Mouse (Mus musculus): ENCODE results near the gene Naa38. TPM values are rescaled to one million over a fixed set of nuclear protein-coding genes. Genes with fewer than 3 reads are reported as not detected.

The Naa38 gene
- total RNA-seq, 4 experiments from 2014 or later, result 101 to 126 (median 111) TPM

DNA sequence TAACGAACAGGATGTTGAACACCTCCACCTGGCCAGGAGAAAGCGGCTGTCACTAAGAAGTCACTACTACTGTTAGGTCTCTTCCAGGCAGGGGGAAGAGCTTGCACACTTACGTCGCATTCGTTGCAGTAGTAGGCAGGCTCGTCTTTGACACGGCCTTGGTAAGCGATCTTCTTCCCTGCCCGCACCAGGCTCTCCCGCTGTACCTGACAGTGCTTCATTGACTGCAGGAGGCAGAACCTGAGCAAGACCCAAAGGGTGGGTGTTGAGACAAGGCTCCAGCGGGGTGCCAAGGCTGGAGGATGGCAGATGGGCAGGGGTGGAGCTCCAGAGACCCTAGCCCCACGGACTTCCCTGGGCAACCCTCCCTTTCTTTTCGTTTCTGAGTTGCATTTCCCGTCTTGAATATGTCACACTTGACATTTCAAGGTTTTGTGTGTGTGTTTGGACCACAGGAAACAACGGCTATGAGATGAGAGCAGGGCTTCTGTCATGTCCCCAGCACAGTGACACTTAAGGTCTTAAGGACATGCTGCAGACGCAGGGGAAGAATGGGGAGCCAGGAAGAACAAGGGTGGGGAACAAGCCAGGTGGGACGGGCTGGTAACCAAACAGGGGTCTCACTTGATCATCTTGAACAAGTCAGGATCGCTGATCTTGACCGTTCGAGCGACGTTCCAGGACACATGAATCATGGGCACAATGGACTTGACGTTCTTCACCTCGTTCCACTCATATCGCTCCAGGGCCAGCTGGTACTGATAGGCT is 5.0 kb downstream of the Naa38 start:
- no peak for DNase-seq (ENCODE audit: low spot score in 2 of 2)

DNA sequence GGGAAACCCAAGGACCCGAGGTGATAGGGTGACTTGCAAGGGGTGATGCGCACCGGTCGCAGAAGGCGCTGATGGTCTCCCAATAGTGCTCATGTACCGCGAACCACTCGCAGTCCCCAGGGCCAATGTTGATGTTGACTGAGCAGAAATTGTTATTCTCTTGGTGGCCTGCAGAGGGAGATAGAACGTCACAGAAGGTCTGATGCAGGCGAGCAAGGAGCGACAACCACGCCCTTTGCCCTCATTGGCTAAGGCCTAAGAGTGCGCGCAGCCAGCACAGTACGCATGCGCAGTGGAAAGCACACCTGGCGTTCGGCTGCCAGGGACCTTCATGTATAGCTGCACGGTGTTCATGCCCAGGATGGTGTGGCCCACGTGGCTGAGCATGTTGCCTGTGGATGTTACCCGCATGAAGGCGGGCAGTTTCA is 5.9 kb downstream of the Naa38 start:
- peak; percentile 90 for DNase-seq (ENCODE audit: low spot score in 2 of 2)

DNA sequence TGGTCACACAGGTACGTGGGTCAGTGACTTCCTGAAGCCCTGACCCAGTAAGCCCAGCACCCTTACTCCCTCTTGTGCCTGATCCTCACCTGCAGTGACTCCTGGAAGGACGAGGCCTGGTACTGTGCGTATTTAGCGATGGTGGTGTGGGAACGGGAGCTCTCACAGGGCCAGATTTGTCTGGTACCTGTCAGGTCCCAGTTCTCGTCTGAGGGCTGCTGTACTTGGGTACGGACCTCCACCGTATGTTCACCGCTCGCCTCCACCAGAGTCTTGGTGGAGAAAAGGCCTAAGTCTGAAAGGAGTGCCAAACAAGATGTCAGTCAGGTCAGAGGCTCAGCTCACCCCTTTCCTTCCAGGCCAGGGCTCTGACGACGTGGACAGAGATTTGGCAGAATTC is 6.7 kb downstream of the Naa38 start:
- no peak for DNase-seq (ENCODE audit: low spot score in 2 of 2)

DNA sequence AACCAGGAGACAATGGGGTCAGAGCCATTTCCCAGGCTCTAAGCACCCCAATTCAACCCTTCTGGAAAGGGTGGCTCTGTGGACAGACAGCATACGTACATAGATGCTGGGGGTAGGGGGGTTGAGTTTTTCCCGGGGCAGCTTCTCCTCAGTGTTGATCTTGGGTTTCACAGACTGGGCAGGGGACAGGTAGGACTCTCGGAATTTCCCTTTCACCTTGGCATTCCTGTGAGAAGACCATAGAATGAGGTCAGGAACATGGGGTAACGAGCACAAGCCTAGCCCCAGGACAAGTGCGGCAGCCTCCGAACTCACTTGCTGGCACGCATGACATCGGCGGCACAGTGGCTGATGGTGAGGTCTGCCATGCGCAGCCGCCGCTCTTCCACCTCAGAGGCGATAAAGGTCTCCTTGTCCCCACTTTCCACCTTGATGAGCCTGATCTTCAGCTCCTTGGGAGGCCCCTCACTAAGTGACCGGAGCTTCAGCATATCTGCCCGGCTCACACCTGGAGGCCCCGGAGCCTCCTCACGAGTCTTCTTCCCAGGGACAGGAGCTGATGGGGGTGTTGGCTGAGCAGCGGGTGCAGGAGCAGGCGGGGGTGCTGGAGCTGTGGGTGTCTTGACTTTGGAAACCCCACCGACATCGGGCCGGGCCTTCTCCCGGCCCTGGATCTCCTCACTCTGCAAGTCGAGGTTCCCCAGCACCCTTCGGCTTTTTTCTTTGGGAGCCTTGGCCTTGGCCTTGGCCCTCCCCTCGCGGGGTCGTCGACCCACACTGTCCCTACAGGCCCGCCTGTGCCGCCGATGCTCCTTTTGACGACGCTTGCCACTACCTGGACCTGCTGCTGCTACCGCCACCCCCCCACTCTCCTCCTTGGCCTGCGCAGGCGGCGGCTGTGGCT is 8.7 kb downstream of the Naa38 start:
- DNase-seq (ENCODE audit: low spot score in 2 of 2), result no peak

DNA sequence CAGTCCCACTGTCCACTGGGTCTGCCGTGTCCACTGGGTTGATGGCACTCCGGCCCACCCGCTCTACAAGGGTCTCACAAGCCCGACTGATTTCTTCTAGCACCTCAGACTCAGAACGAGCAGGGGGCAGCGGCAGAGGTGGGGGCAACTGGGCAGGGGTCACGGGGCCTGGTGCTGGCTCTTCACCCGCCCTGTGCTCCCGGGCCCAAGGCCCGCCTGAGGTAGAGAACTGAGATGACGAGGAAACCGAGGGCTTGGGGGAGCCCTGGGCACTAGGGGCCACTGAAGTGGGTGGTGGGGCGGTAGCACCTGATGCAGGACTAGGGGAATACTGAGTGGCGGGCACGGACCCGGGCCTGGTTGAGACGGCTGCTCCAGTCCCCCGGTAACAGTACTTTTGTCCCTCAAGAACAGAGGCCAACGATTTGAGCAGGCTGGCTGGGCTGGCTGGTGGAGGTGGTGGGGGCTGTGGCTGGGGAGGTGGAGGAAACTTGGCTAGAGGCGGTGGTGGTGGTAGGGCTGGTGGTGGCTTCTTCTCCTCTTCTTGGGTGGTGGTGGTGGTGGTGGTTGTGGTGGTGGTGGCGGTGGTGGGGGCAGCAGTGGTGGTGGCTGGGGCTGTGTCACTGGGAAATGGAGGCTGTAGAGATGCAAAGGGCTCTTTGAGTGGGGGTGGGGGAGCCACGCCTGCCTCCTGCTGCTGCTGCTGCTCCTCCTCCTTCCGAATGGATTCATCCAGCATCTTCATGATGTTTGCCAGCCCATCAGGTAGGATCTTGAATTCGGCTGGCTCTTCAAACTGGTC is 9.5 kb downstream of the Naa38 start:
- DNase-seq (ENCODE audit: low spot score in 2 of 2), result no peak

DNA sequence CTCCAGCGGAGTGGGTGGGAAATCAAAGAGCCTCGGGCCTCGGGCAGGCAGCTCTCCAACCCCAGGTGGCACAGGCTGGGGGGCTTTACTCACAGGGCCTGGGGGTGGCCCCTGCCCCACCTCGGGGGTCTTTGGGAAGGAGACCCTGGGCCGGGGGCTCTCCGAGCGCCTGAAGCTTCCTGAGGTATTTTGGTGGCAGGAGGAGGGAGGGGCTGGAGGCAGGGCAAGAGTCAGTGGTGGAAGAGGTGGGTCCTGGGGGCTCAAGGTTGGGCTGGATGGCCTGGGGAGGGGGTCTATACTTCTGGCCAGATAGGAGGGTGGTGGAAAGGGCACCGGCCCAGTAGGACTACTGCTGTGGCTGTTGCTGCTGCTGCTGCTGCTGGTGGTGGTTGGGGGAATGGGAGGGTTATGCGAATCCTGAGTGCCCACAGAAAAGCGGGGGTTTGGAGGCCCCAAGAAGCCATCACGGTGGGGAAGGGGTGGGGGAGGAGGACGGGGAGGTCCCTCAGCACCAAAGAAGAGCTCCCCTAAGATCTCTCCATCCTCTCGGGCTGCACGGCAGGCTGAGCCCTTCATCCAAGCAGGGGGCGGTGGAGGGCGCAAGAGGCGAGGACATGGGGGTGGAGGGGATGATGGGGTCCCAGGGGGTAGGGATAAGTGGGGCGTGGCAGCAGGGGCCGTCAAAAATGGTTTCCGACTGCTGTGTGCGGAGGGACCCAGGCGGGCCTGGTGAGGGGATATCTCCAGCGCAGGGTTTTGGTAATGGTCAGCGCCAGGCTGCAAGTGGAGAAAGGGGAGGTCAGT is 10.3 kb downstream of the Naa38 start:
- no peak for DNase-seq (ENCODE audit: low spot score in 2 of 2)

DNA sequence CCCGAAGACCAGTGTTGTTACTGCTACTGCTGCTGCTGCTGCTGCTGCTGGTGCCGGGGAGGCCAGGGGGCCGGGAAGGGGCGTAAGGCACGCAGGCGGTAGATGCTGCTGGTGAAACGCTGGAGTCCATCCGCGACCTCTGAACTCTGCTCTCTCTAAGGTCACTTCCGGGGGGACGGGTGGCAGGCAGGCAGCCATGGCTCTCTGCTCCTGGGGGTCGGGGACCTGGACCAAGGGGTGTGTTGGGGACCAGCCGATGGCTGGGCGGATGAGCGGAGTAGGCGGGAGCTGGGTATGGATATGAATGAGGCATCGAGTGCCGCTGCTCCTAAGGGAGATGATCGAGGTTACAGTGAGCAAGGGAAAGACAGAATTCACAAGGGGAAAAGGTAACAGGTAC is 11.0 kb downstream of the Naa38 start:
- DNase-seq (ENCODE audit: low spot score in 2 of 2), result no peak

DNA sequence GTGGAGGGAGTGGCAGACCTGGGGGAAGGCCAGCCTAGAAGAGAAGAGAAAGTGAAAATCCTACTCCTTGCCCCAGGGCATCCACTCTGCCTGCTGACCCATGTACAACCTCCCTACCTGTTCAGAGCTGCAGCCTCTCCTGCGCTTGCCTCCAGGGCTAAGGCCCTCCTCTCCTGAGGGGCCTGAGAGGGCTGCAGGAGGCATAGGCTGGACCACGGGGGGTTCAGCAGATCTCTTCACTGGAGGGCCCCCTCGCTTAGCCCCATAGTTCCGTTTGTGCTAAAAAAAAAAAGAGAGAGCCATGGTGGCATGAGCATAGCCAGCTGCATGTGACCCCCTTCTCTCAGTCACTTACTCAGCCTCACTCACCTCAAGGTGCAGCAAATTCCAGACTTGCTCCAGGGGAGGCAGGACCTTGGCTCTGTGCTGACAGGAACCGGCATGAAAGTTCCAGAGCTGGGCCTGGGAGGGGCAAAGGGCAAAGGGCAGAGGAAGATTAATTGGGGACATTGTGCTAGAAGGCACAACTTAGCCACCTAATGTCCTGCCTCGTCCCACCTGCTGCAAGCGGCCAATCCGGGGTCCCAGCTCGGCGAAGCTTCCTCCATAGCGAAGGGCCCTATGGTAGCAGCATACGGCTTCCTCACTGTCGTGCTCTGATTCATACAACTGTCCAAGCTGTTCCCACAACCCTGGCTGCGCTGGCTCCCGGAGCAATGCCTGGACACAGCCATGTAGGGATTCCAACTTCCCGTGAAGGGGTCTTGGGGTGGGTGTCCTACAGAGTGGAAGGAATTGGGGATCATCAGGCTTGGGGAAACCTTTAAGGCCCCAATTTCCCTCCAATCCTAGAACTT is 11.8 kb downstream of the Naa38 start:
- no peak for DNase-seq (ENCODE audit: low spot score in 2 of 2)

DNA sequence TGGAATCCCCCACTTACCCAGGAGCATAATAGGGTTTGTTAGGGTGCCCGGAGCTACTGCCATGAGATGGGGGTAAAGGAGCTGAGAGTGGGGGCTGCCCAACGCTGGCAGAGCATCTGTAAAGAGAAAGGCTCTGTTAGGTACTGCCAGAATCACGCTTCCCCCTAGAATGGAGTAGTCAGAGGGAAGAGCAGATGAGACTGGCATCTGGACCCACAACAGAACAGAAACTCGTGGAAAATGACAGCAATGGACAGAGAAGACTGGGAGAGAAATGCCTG is 12.4 kb downstream of the Naa38 start:
- no peak for DNase-seq (ENCODE audit: low spot score in 2 of 2)

DNA sequence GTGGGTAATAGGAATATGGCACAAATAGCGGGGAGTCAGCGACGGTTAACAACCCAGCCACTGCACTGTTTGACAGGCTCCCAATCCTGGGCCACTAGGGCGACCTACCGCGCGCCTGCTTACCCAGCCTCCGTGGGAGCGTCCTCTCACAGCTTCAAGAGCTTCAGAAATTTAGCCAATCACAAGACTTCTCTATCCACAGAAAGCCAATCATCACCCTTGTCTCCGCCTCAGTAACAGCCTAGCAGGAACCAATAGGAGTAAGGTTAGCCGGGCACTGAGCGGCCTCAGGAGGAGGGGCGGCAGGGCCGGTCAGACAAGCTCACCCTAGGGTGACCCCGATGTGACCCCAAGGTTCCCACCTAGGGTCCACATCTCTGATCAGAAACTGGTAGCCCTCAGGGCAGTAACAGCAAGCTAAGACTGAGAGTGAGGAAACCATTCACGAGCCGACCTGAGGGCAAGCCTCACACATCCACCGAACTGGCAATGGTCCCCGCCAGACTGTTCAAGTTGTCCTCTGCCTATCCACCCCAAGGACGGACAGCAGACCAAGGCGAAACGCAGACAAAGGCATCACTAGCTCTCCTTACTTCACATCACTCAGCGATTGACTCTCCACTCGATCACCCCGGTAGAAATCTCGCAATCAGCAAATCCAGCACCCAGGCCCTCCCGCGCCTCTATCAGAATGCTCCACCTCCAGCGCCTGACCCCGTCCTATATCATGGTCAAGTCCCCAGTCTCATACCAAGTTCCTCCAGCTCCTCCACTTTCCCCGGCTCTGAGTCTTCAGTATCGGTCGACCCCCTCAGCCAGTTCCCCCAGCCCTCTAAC is 13.5 kb downstream of the Naa38 start:
- DNase-seq (ENCODE audit: low spot score in 2 of 2), result peak; percentile 85 to 91

DNA sequence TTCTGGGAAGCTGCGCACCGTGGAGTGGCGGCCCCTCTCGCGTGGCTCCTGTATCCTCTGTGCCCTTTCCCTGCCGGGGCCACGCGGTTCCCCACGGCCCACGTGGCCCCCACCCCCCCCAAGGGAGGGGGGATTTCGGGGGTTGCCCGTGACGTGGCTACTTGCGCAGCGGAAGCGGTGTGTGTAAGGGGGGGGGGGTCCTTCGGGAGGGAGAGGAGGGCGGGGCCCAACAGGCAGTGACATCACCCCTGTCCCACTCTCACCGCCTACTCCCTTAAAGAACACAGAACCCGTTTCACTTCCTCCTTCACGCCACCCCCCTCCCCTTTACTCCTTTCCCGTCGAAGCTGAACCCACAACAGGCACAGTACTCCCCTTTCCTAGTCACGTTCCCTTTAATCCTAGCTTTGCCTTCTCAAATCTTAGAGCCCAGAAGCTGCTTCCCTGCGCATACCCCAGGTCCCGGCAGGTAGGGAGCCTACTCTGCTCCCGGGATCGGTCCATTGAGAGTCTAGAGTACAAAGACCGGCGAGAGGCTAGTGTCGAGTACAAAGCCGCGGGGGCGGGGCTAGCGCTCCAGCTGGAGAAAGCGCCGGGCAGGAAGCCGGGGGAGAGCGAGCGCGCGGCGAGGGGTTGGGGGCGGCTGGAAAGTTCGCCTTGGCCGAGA is 14.2 kb downstream of the Naa38 start:
- DNase-seq (ENCODE audit: low spot score in 2 of 2), result peak; percentile 63 to 66

DNA sequence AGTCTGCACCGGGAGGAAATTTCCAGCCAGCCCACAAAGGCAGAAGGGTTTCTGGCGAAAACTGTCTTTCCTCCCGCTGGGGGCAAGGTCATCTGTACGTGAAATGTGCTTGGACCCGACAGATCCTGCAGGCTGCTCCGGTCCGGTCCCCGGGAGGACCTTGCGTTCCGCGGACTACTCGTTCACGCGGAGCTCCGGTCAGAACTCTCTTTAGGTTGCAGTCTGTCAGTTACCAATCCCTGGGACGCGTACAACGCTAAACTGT is 14.7 kb downstream of the Naa38 start:
- no peak for DNase-seq (ENCODE audit: low spot score in 2 of 2)

DNA sequence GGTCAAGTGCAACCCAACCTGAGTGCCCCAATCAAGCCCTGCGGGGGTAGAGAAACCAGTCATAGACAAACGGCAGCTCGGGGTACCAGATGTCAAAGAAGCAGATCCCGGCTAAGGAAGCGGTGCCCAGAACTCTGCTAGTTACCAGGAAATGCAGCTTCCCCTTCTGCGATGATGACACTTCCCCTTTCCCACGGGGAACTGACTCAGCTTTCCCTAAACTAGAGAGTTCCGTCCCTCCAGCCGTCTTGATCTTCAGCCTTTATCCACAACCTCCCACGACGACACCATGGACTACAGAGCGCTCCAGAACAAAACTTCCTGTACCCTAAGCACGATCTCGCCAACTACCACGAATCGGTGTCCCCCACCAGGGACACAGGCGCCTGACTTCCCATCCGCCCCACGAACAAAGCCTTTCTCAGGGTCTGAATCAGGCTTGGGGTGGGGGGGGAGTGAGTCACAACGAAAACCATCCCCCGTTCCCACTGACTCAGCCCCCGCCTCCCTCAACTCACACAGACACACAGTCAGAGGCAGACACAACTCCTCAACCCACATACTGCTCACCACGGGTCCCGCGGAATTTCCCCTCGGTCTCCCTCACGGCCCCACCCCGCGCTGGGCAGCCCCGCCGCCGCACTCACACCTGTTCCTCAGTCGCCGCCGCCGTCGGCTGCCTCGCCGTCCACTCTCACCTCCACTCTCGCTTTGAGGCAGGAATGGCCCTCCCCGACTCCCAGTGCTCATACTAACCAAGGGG is 15.2 kb downstream of the Naa38 start:
- DNase-seq (ENCODE audit: low spot score in 2 of 2), result peak; percentile 61 to 66

DNA sequence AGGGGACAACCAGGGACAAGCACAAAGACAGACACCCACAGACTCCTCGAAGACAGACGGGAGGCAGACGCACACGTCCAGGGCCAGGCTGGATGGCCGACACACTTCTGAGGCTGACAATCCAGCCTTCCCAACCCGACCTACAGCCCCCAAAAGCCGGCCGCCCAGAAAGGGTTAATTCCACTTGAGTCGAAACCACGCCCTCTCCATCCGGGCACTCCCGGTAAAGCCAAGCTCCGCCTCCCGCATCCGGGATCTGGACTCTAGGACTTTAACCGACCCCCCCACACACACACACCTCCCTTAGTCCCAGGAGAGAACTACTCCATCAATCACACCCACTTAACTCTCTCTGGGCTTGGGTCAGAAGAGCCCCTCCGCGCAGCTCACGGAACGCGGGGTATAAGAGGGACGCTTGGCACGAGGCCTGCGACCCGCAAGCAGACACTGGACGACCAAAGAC is 15.8 kb downstream of the Naa38 start:
- peak; percentile 90 to 92 for DNase-seq (ENCODE audit: low spot score in 2 of 2)

DNA sequence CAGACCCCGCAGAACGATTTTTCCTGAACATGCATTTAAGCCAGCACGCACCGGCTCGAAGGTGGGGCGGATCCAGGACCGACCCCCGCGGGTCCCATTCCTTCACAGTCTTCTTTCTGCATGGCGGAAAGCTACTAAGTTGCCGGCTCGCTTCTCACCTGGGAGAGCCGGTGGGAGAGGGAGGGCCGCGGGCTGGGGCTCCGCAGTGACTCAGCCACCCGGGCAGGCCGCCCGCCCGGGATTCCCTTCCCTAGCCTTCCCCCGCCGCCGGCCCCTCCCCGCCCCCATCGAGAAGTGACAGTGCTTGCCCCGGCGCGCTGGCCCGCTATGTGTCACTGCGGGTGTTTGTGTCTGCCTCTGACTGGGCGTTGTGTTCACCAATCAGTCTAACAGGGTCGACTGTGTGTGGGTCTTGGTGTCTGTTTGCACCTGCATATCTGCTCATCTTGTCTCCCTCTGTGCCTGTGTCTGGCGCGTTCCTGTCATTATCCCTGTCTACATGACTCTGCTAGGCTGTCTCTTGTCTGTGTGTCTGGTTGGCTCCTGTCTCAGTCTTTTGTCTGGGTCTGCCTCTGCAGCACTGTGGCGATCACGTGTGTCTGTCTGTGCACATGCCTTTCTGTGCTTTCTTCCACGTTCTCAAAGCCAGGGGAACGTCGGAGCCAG is 16.4 kb downstream of the Naa38 start:
- DNase-seq (ENCODE audit: low spot score in 2 of 2), result peak; percentile 54

DNA sequence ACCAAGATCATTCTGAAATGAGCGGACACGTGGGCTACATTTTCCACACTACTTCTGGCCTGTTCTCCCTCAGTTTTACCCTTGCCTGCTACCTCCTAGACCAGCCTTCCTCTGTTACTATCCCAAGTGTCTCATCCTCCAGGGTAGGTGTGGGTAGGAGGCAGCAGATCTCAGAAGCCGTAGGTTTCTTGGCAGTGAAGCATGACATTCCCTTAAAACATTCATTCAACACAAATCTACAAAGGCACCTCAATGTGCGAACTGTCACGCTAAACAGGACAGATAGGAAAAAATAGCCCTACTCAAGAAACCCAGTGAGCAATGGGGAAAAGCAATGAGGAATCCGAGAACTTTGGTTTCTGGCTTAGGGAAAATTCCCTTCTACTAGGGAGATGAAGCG is 17.3 kb downstream of the Naa38 start:
- no peak for DNase-seq (ENCODE audit: low spot score in 2 of 2)

All from layer of hippocampus, adult 8-10 months (tissue).